Mouse (Mus musculus) kidney, embryonic 14.5 days (tissue): ENCODE measurements around the gene Gjd3. TPM values are rescaled to one million over a fixed set of nuclear protein-coding genes. Genes with fewer than 3 reads are reported as not detected.

Source experiments
- ATAC-seq: fragments of 200-750 bp; cut with Nextera tagmentation; 2 replicates; pipeline ENCODE4 v1.8.0; 2017; ENCODE audit warnings: moderate number of reproducible peaks, mild to moderate bottlenecking, moderate TSS enrichment, moderate library complexity; ENCODE audit not compliant: low FRiP score, low TSS enrichment
- H3K27ac ChIP-seq: fragments of 300-500 bp; sonication (generic); 2 replicates; pipeline ENCODE4 v1.5.1; 2014; ENCODE audit warnings: low read depth, mild to moderate bottlenecking, low read length, moderate library complexity, mixed read lengths
- H3K27me3 ChIP-seq: fragments of 300-500 bp; sonication (generic); 2 replicates; pipeline ENCODE4 v1.6.1; 2014; ENCODE audit warnings: mild to moderate bottlenecking, low read length; ENCODE audit not compliant: control insufficient read depth, insufficient read depth
- H3K36me3 ChIP-seq: fragments of 300-500 bp; sonication (generic); 2 replicates; pipeline ENCODE4 v1.6.1; 2014; ENCODE audit warnings: low read length, mixed read lengths; ENCODE audit not compliant: control insufficient read depth, insufficient read depth
- H3K4me1 ChIP-seq: fragments of 300-500 bp; sonication (generic); 2 replicates; pipeline ENCODE4 v1.6.1; 2014; ENCODE audit warnings: low read length, mixed read lengths; ENCODE audit not compliant: control insufficient read depth, insufficient read depth
- H3K4me2 ChIP-seq: fragments of 300-500 bp; sonication (generic); replicated peaks from 2 replicates; pipeline ENCODE4 v1.6.1; 2014; ENCODE audit warnings: low read depth, mild to moderate bottlenecking, low read length
- H3K4me3 ChIP-seq: fragments of 300-500 bp; sonication (generic); 2 replicates; pipeline ENCODE4 v1.5.1; 2014; ENCODE audit warnings: mild to moderate bottlenecking, low read length
- H3K9ac ChIP-seq: fragments of 300-500 bp; sonication (generic); 2 replicates; pipeline ENCODE4 v1.6.1; 2014; ENCODE audit warnings: low read depth, mild to moderate bottlenecking, low read length, moderate library complexity
- H3K9me3 ChIP-seq: fragments of 300-500 bp; sonication (generic); 2 replicates; pipeline ENCODE4 v1.6.1; 2016; ENCODE audit warnings: low read length; ENCODE audit not compliant: control insufficient read depth
- WGBS: fragments of 180-500 bp; shearing (Covaris S2); extraction: QIAGEN DNeasy Blood & Tissue Kit; methylation state at CpG from one replicate; pipeline ENCODE4 v1.1.7; 2014; 5-methylcytosine and 5-hydroxymethylcytosine counted together
- polyA plus RNA-seq: library from polyadenylated mRNA; unstranded; fragments of >200 nt; fragmentation: Nextera tagmentation; extraction: Ambion mirVana; gene quantifications from 2 replicates; pipeline ENCODE4 v1.2.1, GENCODE M21; 2014

The Gjd3 gene
- polyA plus RNA-seq, 1 experiment from 2014 or later, result not detected

GRCm38 (mm10) chr11:98985542-98985941 is 2.7 kb upstream of the Gjd3 start:
- H3K4me2 ChIP-seq, result no peak overlapping the region
- H3K4me3 ChIP-seq, result no peak overlapping the region
- H3K9ac ChIP-seq, result no peak overlapping the region
- H3K27me3 ChIP-seq, result peaks cover 6% of the 10 kb centered on the region; the same call in 1 of the 2 replicates
- no peak overlapping the region for H3K27ac ChIP-seq
- WGBS, result 93% methylated on average over 7 of the region's 7 CpGs
- H3K4me1 ChIP-seq, result peaks cover 10% of the 10 kb centered on the region
- no peaks in the 10 kb centered on the region for H3K9me3 ChIP-seq
- H3K36me3 ChIP-seq, result no peaks in the 10 kb centered on the region
- ATAC-seq, result no peak

- no peak overlapping the region for H3K9ac ChIP-seq
- no peaks in the 10 kb centered on the region for H3K36me3 ChIP-seq
- H3K9me3 ChIP-seq, result no peaks in the 10 kb centered on the region
- 47% methylated on average over 8 of the region's 8 CpGs for WGBS
- peaks cover 6% of the 10 kb centered on the region; the same call in 1 of the 2 replicates for H3K27me3 ChIP-seq
- H3K4me2 ChIP-seq, result no peak overlapping the region
- H3K27ac ChIP-seq, result no peak overlapping the region
- no peak overlapping the region; the same call in 1 of the 2 replicates for H3K4me3 ChIP-seq
- ATAC-seq, result no peak
- H3K4me1 ChIP-seq, result peaks cover 10% of the 10 kb centered on the region
These were observed 735 bp upstream of the Gjd3 start for GRCm38 (mm10) chr11:98983551-98983950.

GRCm38 (mm10) chr11:98981997-98982772 is 631 bp downstream of the Gjd3 start:
- no peaks in the 10 kb centered on the region for H3K36me3 ChIP-seq
- H3K4me1 ChIP-seq, result peaks cover 10% of the 10 kb centered on the region
- no peak overlapping the region for H3K27ac ChIP-seq
- peak overlapping the region; percentile 59 for H3K4me3 ChIP-seq
- peaks cover 6% of the 10 kb centered on the region; the same call in 1 of the 2 replicates for H3K27me3 ChIP-seq
- WGBS, result under 1% methylated on average over 93 of the region's 94 CpGs
- H3K9ac ChIP-seq, result peak overlapping the region; percentile 58
- ATAC-seq, result peak; percentile 60
- H3K9me3 ChIP-seq, result no peaks in the 10 kb centered on the region
- H3K4me2 ChIP-seq, result peak overlapping the region; percentile 99

- Histone ChIP-seq H3K9ac (peak overlapping the region; percentile 58; the same call in 1 of the 2 replicates), H3K27ac (no peak overlapping the region), H3K4me2 (peak overlapping the region; percentile 99), H3K4me3 (peak overlapping the region; percentile 59), H3K9me3 (no peaks in the 10 kb centered on the region), H3K4me1 (peaks cover 10% of the 10 kb centered on the region), H3K36me3 (no peaks in the 10 kb centered on the region), H3K27me3 (peaks cover 6% of the 10 kb centered on the region; the same call in 1 of the 2 replicates)
- peak; percentile 34; the same call in 1 of the 2 replicates for ATAC-seq
- WGBS, result 35% methylated on average over 20 of the region's 20 CpGs
These were observed 1.4 kb downstream of the Gjd3 start for GRCm38 (mm10) chr11:98981289-98981996.

- H3K36me3 ChIP-seq, result peaks cover 4% of the 10 kb centered on the region
- H3K27ac ChIP-seq, result no peak overlapping the region
- no peaks in the 10 kb centered on the region for H3K9me3 ChIP-seq
- H3K27me3 ChIP-seq, result peaks cover 6% of the 10 kb centered on the region; the same call in 1 of the 2 replicates
- 81% methylated on average over 4 of the region's 5 CpGs for WGBS
- H3K4me3 ChIP-seq, result no peak overlapping the region
- H3K4me2 ChIP-seq, result no peak overlapping the region
- no peak overlapping the region for H3K9ac ChIP-seq
- ATAC-seq, result no peak
- peaks cover 10% of the 10 kb centered on the region for H3K4me1 ChIP-seq
These were observed 3.5 kb downstream of the Gjd3 start for GRCm38 (mm10) chr11:98979356-98979755.

- WGBS, result 58% methylated on average over 15 of the region's 15 CpGs
- no peak overlapping the region for H3K4me2 ChIP-seq
- no peak overlapping the region for H3K9ac ChIP-seq
- no peaks in the 10 kb centered on the region for H3K9me3 ChIP-seq
- H3K4me3 ChIP-seq, result no peak overlapping the region
- peaks cover 6% of the 10 kb centered on the region; the same call in 1 of the 2 replicates for H3K27me3 ChIP-seq
- peaks cover 10% of the 10 kb centered on the region for H3K4me1 ChIP-seq
- H3K36me3 ChIP-seq, result peaks cover 11% of the 10 kb centered on the region
- no peak overlapping the region for H3K27ac ChIP-seq
- no peak for ATAC-seq
These were observed 4.2 kb downstream of the Gjd3 start for GRCm38 (mm10) chr11:98978526-98979148.

GRCm38 (mm10) chr11:98974871-98975719 is 7.7 kb downstream of the Gjd3 start:
- 56% methylated on average over 5 of the region's 5 CpGs for whole genome bisulfite sequencing
- Histone ChIP-seq H3K9me3 (no peaks in the 10 kb centered on the region), H3K27me3 (no peaks in the 10 kb centered on the region), H3K4me1 (peaks cover 11% of the 10 kb centered on the region), H3K36me3 (peaks cover 46% of the 10 kb centered on the region), H3K27ac (no peak overlapping the region), H3K4me2 (no peak overlapping the region), H3K9ac (no peak overlapping the region), H3K4me3 (no peak overlapping the region)
- ATAC-seq, result no peak

- peaks cover 52% of the 10 kb centered on the region for H3K36me3 ChIP-seq
These were observed 8.6 kb downstream of the Gjd3 start for GRCm38 (mm10) chr11:98974213-98974612.

More at GRCm38 (mm10) chr11:98974213-98974612, 8.6 kb downstream of the Gjd3 start:
- Histone ChIP-seq H3K27ac (no peak overlapping the region), H3K9ac (no peak overlapping the region), H3K4me3 (no peak overlapping the region), H3K9me3 (no peaks in the 10 kb centered on the region), H3K4me2 (no peak overlapping the region), H3K4me1 (peaks cover 20% of the 10 kb centered on the region), H3K27me3 (no peaks in the 10 kb centered on the region)
- 82% methylated on average over 6 of the region's 6 CpGs for WGBS
- no peak for ATAC-seq
